Mouse (Mus musculus): ENCODE measurements around the gene Casp7. TPM values are rescaled to one million over a fixed set of nuclear protein-coding genes. Genes with fewer than 3 reads are reported as not detected.

The Casp7 gene
- polyA plus RNA-seq, 1 experiment from 2014 or later, result 21.5 TPM

DNA sequence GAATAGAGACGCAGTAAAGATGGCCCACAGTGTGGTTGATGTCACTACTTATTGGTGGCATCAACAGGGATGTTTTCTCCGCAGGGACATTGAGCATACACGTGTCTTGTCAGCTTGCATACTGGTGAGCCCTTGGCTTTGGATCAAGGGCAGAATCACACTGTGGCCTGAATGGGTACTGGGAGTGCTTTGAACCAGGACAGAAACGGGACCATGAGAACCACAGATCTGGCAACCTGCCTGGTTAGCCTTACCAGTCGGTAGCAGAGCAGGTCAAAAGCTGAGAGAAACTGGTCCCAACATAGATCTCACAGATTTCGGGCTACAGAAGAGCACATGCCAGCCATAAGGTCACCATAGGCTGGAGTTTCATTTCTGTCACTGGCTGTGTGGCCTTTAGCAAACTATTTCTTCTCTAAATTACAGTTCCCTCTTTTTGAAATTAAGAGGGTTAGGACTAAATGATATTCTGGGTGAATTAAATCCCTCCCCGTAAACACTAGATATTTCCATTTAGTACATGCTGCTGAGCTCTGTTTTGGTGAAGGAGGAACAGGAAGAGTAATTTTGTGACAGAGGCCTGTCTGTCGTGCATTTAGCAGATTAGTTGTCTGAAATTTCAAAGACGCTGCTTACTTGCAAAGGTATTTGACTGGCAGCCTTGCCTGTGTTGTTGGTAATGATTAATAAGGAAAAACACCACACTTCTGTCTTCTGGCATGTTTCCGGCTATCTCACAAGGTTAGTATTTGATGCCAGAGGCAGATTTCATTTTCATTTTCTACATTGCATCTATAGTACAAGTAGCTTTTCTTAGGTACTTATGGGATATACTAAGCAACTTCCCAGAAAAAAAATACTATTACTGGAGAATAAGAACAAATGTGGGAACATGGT, 62.5 kb downstream of the Casp7 start:
- Histone ChIP-seq H3K4me2 (ENCODE audit: low read depth, low read length) (no peak overlapping the region), H3K27me3 (replicated peaks; ENCODE audit: control insufficient read depth, insufficient read depth, low read length) (no peaks in the 10 kb centered on the region; the same call in 1 of the 2 replicates), H3K9me3 (ENCODE audit: control insufficient read depth, low read length) (no peaks in the 10 kb centered on the region), H3K9ac (ENCODE audit: low read depth, low read length) (no peak overlapping the region), H3K4me3 (ENCODE audit: low read depth, low read length) (no peak overlapping the region), H3K27ac (replicated peaks; ENCODE audit: low read depth, low read length) (no peak overlapping the region), H3K4me1 (ENCODE audit: control insufficient read depth, insufficient read depth, low read length) (peaks cover 9% of the 10 kb centered on the region; the same call in 1 of the 2 replicates), H3K36me3 (ENCODE audit: control insufficient read depth, insufficient read depth, low read length) (no peaks in the 10 kb centered on the region)
- no peak for ATAC-seq (ENCODE audit: low read depth)
- 80% methylated on average over 10 of the region's 10 CpGs for WGBS
- DNase-seq (ENCODE audit: low spot score), result no peak

DNA sequence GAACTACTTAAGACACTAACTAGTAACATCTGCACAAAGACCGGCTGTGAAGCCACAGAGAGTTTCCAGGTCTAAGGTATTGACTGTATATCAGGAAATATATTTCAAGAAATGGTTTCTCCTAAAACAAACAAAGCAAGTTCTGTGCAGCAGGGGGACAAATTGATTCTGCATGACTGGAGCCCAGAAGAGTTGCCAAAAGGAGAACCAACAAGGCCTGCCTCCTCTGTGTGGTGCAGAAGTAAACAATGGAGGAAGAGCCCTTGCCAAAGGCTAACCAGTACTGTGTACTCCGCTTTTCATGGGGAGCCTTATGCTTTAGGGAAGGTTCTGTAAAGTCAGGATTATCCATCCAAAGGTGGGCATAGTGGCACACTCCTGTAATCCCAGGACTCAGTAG, 63.3 kb downstream of the Casp7 start:
- peaks cover 9% of the 10 kb centered on the region; the same call in 1 of the 2 replicates for H3K4me1 ChIP-seq (ENCODE audit: control insufficient read depth, insufficient read depth, low read length)
- no peak overlapping the region for H3K4me2 ChIP-seq (ENCODE audit: low read depth, low read length)
- 53% methylated on average over 2 of the region's 2 CpGs for WGBS
- no peaks in the 10 kb centered on the region for H3K9me3 ChIP-seq (ENCODE audit: control insufficient read depth, low read length)
- no peak overlapping the region for H3K27ac ChIP-seq (replicated peaks; ENCODE audit: low read depth, low read length)
- no peak overlapping the region for H3K9ac ChIP-seq (ENCODE audit: low read depth, low read length)
- no peak for ATAC-seq (ENCODE audit: low read depth)
- H3K27me3 ChIP-seq (replicated peaks; ENCODE audit: control insufficient read depth, insufficient read depth, low read length), result no peaks in the 10 kb centered on the region; the same call in 1 of the 2 replicates
- H3K4me3 ChIP-seq (ENCODE audit: low read depth, low read length), result no peak overlapping the region
- no peaks in the 10 kb centered on the region for H3K36me3 ChIP-seq (ENCODE audit: control insufficient read depth, insufficient read depth, low read length)
- DNase-seq (ENCODE audit: low spot score), result peak; percentile 29

DNA sequence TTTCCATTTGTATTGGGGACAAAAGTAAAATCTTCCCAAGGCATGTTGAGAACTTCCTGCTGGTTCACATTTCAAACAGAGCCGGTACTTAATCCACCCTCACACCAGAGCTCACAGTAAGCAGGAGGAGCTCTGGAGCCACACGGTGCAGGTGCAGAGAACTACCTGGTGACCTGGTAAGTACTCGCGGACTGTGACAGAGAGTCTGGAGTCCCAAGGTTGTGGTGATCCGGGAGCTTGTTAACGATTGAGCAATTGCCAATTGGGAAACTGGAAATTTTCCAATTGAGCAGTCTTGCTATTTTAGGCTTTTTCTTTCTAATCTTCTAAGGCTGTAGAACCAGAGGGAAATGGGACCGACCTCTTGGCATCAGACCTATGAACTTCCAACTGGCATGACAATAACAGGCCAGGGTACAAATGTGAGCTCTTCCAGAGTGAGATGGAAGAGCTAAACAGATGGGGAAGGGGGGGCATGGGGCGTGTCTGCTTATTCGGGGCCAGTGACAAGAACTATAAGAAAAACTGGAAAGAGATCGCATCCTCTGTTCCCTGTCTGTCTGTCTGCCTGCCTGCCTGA, 64.7 kb downstream of the Casp7 start, which contains the start of gene Plekhs1:
Gene Plekhs1 (plus strand): TSS at position 119 of the 580 bp plus-strand sequence.
- DNase-seq (ENCODE audit: low spot score) (peak; percentile 66), ATAC-seq (ENCODE audit: low read depth) (peak; percentile 87; the same call in 1 of the 2 replicates)
- Histone ChIP-seq H3K9ac (ENCODE audit: low read depth, low read length) (no peak within 1 kb of the TSS), H3K9me3 (ENCODE audit: control insufficient read depth, low read length) (no peaks in the 10 kb centered on the region), H3K4me2 (ENCODE audit: low read depth, low read length) (no peak within 1 kb of the TSS), H3K27me3 (replicated peaks; ENCODE audit: control insufficient read depth, insufficient read depth, low read length) (no peaks in the 10 kb centered on the region), H3K27ac (replicated peaks; ENCODE audit: low read depth, low read length) (peak within 1 kb of the TSS; percentile 40), H3K36me3 (ENCODE audit: control insufficient read depth, insufficient read depth, low read length) (no peaks in the 10 kb centered on the region), H3K4me3 (ENCODE audit: low read depth, low read length) (no peak within 1 kb of the TSS), H3K4me1 (ENCODE audit: control insufficient read depth, insufficient read depth, low read length) (peaks cover 9% of the 10 kb centered on the region; the same call in 1 of the 2 replicates)
- 55% methylated on average over 10 of the region's 10 CpGs for WGBS

DNA sequence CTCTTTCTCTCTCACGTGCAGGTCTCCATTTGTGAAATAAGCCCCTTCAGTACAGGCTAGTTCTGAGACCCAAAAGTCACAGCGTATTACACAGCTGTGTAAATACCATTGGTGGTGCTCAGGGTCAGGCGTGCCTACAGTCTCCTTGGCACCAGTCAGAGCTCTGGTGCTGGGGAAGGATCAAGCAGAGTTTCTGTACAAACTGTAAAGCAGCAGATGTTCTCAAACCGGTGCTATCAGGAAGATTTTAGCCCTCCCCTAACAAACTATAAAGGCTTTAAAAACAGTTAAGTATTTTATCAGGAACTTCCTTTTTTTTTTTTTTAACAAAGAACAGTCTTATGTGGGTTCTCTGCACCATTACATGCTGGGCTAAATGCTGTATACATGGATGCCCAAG, 65.9 kb downstream of the Casp7 start:
- H3K27ac ChIP-seq (replicated peaks; ENCODE audit: low read depth, low read length), result no peak overlapping the region
- 76% methylated on average over 4 of the region's 4 CpGs for WGBS
- H3K9me3 ChIP-seq (ENCODE audit: control insufficient read depth, low read length), result no peaks in the 10 kb centered on the region
- no peaks in the 10 kb centered on the region for H3K36me3 ChIP-seq (ENCODE audit: control insufficient read depth, insufficient read depth, low read length)
- no peak overlapping the region for H3K4me2 ChIP-seq (ENCODE audit: low read depth, low read length)
- DNase-seq (ENCODE audit: low spot score) (no peak), ATAC-seq (ENCODE audit: low read depth) (no peak)
- H3K4me1 ChIP-seq (ENCODE audit: control insufficient read depth, insufficient read depth, low read length), result peaks cover 3% of the 10 kb centered on the region; the same call in 1 of the 2 replicates
- H3K4me3 ChIP-seq (ENCODE audit: low read depth, low read length), result no peak overlapping the region
- H3K9ac ChIP-seq (ENCODE audit: low read depth, low read length), result no peak overlapping the region
- no peaks in the 10 kb centered on the region for H3K27me3 ChIP-seq (replicated peaks; ENCODE audit: control insufficient read depth, insufficient read depth, low read length)

DNA sequence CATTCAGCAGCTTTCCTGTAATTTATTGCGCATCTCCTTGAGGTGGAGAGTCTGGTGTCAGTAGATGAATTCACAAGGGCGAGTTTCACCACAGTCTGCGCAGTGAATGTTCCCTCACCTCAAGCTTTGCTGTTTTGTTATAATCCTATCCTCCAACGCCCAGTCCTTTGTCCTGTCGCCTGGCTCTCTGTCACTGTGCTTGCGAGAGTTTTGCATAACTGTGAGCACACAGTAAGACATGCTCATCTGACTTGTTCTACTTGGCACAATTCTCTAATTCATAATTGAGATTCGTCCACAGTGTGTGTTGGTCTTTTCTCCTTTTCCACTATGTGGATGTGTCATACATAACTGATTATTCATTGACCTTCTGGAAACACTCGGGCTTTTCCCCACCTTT, 69.6 kb downstream of the Casp7 start:
- Histone ChIP-seq H3K27me3 (replicated peaks; ENCODE audit: control insufficient read depth, insufficient read depth, low read length) (no peaks in the 10 kb centered on the region), H3K4me2 (ENCODE audit: low read depth, low read length) (no peak overlapping the region), H3K36me3 (ENCODE audit: control insufficient read depth, insufficient read depth, low read length) (no peaks in the 10 kb centered on the region), H3K9me3 (ENCODE audit: control insufficient read depth, low read length) (no peaks in the 10 kb centered on the region), H3K4me1 (ENCODE audit: control insufficient read depth, insufficient read depth, low read length) (no peaks in the 10 kb centered on the region; the same call in 1 of the 2 replicates), H3K27ac (replicated peaks; ENCODE audit: low read depth, low read length) (no peak overlapping the region), H3K9ac (ENCODE audit: low read depth, low read length) (no peak overlapping the region), H3K4me3 (ENCODE audit: low read depth, low read length) (no peak overlapping the region)
- DNase-seq (ENCODE audit: low spot score) (no peak), ATAC-seq (ENCODE audit: low read depth) (no peak)
- 87% methylated on average over 8 of the region's 8 CpGs for WGBS

DNA sequence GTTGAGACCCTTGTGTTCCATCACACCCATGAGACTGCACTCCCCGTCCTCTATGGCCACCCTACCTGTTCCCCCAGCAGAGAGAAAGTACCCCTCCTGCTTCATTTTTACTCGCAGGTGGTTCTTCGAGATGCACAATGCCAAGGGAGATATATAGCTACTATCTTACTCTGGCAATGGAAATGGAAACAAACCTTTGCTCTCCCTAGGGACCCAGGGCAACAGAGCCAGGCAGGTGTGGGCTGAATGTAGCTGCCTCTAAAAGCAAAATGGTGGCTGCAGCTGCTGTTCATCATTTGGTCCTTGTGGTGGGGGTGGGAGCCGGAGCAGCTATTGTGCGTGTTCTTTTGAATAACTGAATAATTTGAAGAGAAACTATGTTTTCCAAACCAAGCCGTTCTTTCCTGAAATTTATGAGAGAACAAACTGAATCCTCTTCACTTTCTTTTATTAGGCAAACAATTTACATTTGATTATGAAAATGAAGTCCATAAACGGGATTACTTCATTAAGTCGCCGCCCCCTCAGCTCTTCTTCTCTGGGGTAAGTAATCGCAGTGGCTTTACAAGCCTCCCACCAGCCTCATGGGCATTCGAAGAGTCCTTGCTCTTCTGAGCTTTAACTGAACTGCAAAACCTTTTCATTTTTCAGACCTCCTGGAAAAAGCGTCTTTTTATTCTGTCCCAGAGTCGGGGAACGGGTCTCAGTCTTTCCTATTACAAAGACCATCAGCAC, 73.5 kb downstream of the Casp7 start:
- ATAC-seq (ENCODE audit: low read depth), result no peak
- no peaks in the 10 kb centered on the region for H3K27me3 ChIP-seq (replicated peaks; ENCODE audit: control insufficient read depth, insufficient read depth, low read length)
- DNase-seq (ENCODE audit: low spot score), result no peak
- no peak overlapping the region for H3K9ac ChIP-seq (ENCODE audit: low read depth, low read length)
- no peak overlapping the region for H3K4me3 ChIP-seq (ENCODE audit: low read depth, low read length)
- H3K4me1 ChIP-seq (ENCODE audit: control insufficient read depth, insufficient read depth, low read length), result 0 out of 2 replicates have a peak, but pooled peaks cover 3% of the 10 kb centered on the region
- no peak overlapping the region for H3K27ac ChIP-seq (replicated peaks; ENCODE audit: low read depth, low read length)
- no peak overlapping the region for H3K4me2 ChIP-seq (ENCODE audit: low read depth, low read length)
- H3K36me3 ChIP-seq (ENCODE audit: control insufficient read depth, insufficient read depth, low read length), result no peaks in the 10 kb centered on the region
- 78% methylated on average over 14 of the region's 14 CpGs for WGBS
- H3K9me3 ChIP-seq (ENCODE audit: control insufficient read depth, low read length), result no peaks in the 10 kb centered on the region

DNA sequence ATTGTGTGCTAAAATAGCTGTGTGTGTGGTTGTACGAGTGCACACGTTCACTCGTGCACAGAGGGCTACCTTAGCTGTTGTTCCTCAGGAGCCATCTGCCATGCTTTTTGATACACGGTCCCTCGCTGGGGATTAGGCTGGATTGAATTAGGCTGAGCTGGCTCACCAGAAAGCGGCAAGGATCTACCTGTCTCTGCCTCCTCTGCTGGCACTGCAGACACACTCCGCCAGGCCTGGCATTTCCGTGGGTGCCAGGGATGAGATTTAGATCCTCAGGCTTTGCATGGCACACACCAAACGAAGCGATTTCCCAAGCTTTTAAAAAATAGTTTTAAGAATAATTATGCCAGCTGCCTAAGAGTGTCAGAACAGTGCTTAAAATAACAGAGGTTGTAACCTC, 75.0 kb downstream of the Casp7 start:
- H3K27me3 ChIP-seq (replicated peaks; ENCODE audit: control insufficient read depth, insufficient read depth, low read length), result no peaks in the 10 kb centered on the region
- no peak overlapping the region for H3K4me2 ChIP-seq (ENCODE audit: low read depth, low read length)
- no peak overlapping the region for H3K27ac ChIP-seq (replicated peaks; ENCODE audit: low read depth, low read length)
- WGBS, result 74% methylated on average over 10 of the region's 10 CpGs
- H3K9me3 ChIP-seq (ENCODE audit: control insufficient read depth, low read length), result no peaks in the 10 kb centered on the region
- no peak overlapping the region for H3K9ac ChIP-seq (ENCODE audit: low read depth, low read length)
- no peaks in the 10 kb centered on the region for H3K36me3 ChIP-seq (ENCODE audit: control insufficient read depth, insufficient read depth, low read length)
- no peak for DNase-seq (ENCODE audit: low spot score)
- H3K4me3 ChIP-seq (ENCODE audit: low read depth, low read length), result no peak overlapping the region
- 0 out of 2 replicates have a peak, but pooled peaks cover 3% of the 10 kb centered on the region for H3K4me1 ChIP-seq (ENCODE audit: control insufficient read depth, insufficient read depth, low read length)
- no peak for ATAC-seq (ENCODE audit: low read depth)

DNA sequence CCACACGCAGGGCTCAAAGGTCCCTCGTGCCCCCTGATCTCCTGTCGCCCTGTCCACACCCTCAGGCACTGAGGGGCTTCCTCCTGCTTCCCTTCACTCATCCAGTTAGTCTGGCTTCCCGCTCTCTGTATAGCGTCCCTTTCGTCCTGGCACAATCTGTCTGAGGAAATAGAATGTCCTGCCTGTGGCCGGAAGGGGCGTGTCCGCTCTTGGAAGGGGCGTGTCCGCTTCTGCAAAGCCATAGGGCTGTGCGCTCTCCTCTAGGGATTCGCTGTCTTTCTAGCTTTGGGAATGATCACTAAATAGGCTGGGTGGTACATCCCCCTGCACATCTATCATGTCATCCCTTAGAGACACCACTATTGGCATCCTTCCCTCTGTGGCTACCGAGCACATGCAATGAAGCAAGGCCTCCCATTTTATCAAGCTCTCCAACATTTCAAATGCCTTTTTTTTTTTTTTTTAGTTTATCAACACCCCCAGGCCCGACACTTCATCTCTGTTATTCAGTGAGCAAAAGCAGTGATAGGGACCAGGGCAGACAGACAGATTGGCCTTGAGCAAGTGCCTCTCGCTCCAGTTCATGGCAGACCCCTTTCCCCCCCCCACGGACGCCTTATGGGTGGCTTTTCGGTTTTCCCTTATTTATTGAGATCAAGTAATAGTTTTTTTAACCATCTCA, 78.1 kb downstream of the Casp7 start:
- H3K36me3 ChIP-seq (ENCODE audit: control insufficient read depth, insufficient read depth, low read length), result no peaks in the 10 kb centered on the region
- H3K9me3 ChIP-seq (ENCODE audit: control insufficient read depth, low read length), result no peaks in the 10 kb centered on the region
- H3K4me2 ChIP-seq (ENCODE audit: low read depth, low read length), result no peak overlapping the region
- 0 out of 2 replicates have a peak, but pooled peaks cover 3% of the 10 kb centered on the region for H3K4me1 ChIP-seq (ENCODE audit: control insufficient read depth, insufficient read depth, low read length)
- H3K4me3 ChIP-seq (ENCODE audit: low read depth, low read length), result no peak overlapping the region
- no peak overlapping the region for H3K9ac ChIP-seq (ENCODE audit: low read depth, low read length)
- no peaks in the 10 kb centered on the region for H3K27me3 ChIP-seq (replicated peaks; ENCODE audit: control insufficient read depth, insufficient read depth, low read length)
- H3K27ac ChIP-seq (replicated peaks; ENCODE audit: low read depth, low read length), result no peak overlapping the region
- ATAC-seq (ENCODE audit: low read depth) (no peak), DNase-seq (ENCODE audit: low spot score) (no peak)
- WGBS, result 52% methylated on average over 19 of the region's 19 CpGs

All from embryonic facial prominence, embryonic 14.5 days (tissue).